Mouse (Mus musculus) neutrophil, adult 5-6 weeks (primary cell): ENCODE measurements around the gene Tagln2. TPM values are rescaled to one million over a fixed set of nuclear protein-coding genes. Genes with fewer than 3 reads are reported as not detected.

ENCODE experiments used
- ATAC-seq: fragments of 151-379, 151-347 bp; 2 replicates; pipeline ENCODE4 v1.8.0; 2017; ENCODE audit warnings: mild to moderate bottlenecking, moderate TSS enrichment; ENCODE audit not compliant: insufficient number of reproducible peaks, poor library complexity, low FRiP score, severe bottlenecking; ENCODE audit errors: extremely low read depth
- total RNA-seq: library from RNA; stranded (forward); fragments of 200-1000 nt; gene quantifications from 2 replicates; pipeline ENCODE4 v1.2.3, GENCODE M21; 2017

Tagln2 gene
- total RNA-seq, 1 experiment from 2014 or later: 181 TPM

DNA sequence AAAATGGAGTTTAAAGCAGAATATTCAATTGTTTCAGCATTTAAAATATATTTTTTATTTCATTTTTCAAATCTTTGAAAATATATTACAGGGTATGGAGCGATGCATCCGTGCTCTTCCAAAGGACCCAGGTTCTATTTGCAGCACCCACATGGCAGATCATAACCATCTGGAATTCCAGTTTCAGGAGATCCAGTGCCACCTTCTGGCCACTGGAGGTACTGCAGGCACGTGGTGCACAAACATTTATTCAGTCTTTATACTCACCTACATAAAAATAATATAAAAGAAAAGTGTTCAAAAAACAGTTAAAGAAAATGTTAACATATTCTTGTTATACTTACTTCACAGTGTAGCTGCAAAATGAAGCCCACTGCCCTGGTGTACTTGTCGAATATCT is 18.2 kb downstream of the Tagln2 start:
- no peak for ATAC-seq

DNA sequence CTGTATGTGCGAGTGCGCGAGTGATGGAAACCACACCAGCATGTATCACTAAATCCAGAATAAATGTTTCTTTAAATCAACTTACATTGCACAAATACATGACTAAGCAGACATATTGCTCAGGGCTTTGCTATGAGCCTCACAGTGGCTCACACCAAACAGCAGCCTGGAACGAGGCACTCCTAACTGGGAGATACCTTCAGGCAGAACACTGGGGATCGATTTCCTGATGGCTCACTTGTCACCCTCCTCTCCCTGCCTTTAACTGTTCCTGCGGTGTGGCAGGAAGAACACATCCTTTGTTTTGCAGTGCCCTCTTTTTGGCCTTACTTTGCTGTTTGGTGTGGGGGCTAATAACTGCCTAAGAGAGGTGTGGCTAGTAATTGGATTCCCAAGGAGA is 19.8 kb downstream of the Tagln2 start:
- ATAC-seq: no peak

DNA sequence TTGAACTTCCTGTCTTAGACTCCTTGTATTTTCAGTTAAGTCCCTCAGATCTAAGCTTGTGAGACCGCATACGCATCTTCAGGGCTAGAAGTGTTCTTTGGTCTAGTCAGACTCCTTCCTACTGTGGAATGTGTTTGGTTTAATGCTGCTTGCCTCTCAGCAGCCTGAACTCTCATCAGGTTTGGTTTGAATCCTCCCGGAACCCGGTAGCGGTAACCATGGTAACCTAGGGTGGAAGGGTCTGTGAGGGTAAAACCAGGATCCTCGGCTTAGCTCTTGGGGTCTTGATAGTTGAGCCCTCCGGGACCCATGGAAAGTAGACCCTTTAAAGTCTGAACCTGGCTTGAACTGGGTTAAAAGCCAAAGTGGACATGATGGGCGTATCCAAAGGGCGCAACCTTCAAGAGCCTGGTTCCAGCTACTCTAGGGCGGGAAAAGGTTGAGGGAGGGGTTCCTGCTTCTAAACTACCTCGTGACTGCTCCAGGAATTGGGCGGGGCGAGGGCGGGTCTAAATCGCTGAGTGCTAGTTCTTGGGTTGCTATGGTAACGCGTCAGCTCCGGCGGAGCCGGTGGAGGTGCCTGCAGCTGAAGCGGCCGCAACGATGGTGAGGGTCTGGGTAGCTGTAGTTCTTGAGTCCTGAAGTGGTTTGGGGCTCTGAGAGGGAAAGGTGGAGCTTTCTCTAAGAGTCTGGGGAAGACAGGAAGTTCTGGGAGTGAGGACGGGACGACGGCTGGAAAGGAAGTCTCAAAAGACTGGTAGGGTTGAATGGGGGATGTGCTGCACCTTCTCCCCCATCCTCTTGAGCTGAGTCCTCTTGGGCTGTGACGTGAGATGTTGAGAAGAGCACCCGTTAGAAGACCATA is 21.0 kb downstream of the Tagln2 start, which contains the start of gene Cfap45:
Gene Cfap45 (plus strand): TSS at position 226 of the 865 bp plus-strand sequence.
- peak; percentile 53 for ATAC-seq

DNA sequence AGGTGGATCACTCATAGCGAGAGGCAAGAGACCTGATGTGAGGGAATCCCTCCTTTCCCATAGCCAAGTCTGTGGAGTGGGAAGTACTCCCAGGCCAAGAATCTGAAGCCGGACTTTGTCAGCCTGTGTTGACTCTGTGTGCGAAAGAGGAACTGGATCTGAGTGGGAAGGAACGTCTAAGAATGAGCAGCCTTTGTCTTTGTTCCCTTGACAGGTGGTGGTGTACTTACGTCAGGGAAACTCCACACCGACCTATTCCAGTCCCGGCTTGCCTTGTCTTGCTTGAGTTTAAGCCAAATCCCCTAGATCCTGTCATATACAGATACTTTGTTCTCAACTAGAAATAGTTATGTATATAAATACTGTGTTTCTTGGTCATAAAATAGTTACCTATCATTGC is 22.7 kb downstream of the Tagln2 start:
- ATAC-seq: peak; percentile 43; the same call in 1 of the 2 replicates

DNA sequence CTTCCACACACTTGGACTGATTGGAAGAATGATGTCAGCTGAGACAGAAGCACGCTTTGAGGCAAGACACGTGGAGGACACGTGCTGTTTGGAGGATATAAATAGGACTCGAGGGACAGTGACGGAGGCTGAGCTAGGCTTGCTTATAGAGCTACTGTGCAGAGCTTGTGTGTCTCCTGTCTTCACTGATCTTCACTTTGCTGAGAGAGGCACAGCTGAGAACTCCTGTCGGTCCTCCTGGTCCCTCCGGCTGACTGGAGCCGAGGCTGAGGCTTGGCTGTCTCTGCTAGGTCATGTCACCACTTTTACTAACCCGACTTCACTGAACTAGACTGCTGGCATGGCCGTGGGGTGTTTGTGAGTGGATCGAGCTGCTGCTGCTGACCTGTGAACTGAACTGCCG is 23.9 kb downstream of the Tagln2 start:
- ATAC-seq: no peak

DNA sequence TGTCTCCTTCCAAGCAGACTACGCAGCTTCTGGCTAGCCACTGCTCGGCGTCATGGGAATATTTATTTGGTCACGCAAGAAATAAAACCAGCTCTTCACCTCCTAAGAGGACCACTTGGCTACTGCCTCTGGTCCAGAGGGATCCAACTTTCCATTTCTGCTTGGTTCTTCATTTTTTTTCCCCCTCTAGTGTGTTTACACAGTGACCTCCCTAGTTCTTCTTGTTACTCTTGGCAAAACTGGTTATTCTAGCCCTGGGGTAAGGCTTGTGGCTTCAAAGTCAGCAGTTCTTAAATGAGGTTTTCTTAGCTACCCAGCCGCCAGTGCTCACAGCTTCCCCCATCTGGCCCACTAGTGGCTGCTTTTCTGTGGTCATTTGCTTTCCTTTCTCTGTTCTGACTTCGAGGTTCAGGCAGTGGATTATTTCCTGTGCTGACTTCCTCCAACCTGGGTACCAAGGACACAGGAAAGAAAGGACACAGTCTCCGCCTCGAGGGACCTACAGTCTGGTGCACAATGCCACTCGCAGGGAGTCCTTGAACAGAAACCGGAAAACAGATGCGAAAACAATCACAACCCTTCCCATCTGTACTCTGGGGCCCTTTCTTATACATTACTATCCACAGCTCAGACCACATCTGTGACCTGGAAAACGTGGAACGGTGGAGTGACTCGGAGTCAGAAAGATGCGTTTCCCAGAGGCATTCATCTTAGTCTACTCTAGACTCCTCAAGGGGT is 25.3 kb downstream of the Tagln2 start:
- ATAC-seq: peak; percentile 43

DNA sequence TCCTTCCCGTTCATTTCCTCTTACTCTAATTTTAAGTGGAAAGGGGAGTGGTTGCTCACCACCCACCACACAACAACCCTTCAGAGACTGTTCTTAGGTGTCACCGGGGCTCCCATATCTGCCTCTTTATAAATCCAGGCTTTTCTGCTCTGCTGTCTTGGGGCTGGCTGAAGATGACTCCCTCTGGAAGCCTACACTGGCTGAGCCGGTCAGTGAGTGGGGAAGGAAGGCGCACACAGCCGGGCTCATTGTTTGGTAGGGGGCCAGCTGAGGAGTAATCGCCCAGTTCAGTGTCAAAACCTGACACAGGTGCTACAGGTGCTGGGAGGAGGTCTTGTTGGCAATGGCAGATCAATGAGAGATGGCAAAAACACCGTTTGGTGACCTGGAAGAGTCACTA is 26.1 kb downstream of the Tagln2 start:
- ATAC-seq: no peak

DNA sequence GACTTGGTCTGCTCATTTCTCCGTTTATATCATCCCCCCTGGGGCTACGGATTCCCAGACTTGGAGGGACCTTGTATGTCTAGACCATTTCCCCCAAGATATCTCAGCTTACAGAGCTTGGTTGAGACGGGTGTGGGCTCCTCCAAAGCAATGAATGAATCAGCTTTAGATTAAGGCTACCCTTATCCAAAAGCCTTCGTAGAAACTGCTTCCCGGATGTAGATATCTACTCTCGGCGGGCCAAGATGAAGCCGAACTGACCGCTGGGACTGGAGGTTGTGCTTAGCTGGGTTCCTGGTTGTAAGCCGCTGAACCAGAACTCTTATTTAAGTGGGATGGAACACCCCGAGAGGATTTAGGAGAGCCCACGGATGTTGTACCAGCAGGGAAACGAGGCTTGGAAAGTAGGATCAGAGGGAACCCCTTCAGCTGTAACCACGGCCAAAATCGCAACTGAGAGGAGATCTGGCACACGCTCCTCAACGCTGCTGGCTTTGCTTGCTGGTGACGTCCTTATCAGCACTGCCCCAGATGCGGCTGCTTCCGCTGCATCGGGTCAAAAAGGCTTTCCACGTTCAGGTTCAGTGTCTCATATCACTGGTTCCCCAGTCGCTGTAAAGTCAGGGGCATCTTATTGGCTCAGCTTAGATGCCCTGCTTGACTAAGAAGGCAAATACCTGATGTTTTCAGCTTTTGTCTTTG is 26.7 kb downstream of the Tagln2 start:
- ATAC-seq: peak; percentile 26

DNA sequence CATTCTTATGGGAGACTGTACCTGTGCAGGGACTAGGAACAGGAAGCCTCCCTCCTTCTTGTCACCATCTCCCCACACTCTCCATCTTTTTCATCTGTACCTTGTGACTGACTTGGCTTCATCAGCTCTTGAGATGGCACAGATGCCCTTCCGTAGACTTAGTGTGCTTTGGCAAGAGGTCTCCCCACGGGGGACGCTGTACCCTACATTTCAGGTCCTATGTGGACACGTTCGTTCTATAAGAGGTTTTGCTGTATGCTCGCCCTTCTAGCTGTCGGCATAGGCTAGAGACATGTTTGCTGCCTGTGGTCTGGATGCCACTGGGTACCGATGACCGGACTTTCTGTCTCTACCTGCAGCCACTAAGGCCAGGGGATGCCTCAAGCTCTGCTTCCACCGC is 27.6 kb downstream of the Tagln2 start:
- ATAC-seq: no peak

DNA sequence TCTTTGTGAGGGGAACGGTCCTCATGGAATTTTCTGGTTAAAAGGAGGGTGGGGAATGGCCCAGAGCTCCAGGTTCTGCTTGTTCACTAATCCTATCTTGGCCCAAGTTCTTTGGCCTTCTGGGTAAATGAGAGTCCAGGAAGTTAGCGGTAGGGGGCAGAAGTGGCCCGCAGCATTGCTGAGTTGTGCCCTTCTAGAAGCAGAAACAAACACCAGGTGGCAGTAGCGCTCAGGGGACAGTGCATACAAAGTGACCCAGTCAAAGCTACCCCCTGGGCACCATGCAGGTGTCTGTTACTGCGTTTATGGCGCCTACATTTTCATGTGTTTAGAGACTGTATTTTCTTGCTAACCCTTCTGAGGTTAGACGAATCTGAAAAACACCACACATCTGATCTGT is 28.9 kb downstream of the Tagln2 start:
- ATAC-seq: peak; percentile 92

DNA sequence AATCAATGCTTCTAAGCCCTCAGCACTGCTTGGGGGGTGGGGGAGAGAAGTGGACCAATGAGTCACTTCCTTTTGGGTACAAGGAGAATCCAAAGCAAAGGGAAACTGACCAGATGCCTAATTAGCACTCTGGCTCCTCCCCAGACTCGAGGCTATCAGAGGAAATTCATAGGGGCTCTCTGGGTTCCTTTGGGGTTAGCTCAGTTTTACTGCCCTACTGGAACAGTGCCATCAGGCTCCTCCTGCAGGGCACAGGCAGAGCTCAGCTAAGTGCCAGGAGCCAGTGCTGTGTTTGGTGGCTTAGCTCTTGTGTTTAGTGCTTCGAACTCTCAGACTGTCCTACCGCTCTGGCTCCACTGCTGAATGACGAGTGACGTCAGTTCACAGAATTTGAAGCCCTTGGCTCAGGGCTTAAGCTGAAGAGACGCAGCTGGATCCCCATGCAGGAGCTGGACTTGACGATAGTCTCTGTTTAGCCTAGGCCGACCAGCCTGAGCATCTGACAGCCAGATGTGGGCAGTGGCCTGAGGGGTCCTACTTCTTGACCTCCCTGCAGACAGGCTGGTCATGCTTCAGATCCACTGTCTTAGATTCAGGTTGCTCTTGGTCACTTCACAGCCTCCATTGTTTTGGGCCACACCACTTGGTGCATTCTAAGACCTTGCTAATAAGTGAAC is 30.8 kb downstream of the Tagln2 start:
- no peak for ATAC-seq

DNA sequence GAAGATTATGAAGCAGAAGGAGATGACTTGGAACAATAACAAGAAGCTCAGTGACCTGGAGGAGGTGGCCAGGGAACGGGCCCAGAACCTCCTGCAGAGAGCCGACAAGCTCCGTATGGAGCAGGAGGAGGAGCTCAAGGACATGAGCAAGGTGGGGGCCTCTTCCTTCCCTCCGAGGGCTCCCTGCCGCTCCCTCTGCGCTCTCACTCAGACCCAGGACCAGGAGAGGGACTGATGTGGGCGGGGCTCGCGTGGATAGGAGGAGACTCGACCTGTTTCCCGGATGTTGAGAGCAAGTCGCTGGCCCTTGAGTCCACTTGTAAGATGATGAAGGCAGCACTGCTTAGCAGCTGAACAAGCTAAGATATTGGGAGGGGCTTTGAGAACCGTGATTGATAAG is 32.7 kb downstream of the Tagln2 start:
- no peak for ATAC-seq

DNA sequence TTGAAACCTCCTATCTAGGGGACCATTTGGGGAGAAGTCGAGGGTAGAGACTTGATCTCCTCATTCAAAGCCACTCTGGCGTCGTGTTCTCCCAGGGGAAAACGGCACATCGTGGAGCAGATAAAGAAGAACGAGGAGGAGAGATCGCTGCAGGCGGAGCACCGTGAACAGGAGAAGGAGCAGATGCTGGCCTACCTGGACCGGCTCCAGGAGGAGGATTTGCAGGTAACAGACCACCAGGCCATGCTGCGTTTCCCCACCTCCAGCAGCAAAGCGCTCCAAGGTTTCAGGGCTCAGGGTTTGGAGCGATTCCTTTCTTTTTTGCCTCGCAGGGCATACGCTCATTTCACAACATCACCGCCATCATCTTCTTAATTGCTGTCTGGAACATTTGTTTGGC is 35.3 kb downstream of the Tagln2 start:
- no peak for ATAC-seq

DNA sequence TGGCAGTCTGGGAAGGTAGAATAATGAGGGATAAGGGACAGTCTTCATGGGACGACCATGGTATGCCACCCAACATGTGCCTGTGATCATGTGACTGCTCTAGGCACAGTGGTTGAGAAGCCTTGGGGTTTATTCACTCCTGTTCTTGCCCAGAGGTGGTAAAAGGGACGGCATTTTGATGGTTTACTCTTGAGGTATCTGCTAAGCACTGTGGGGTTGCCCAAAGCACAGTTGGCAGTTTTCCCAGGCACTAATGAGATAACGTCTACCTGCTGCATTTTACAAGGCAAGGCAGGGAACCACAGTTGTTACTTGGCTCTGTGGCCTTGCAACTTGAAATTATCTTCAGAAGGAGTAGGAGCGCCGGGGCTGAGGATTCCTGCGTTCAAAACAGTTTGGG is 40.0 kb downstream of the Tagln2 start:
- no peak for ATAC-seq

DNA sequence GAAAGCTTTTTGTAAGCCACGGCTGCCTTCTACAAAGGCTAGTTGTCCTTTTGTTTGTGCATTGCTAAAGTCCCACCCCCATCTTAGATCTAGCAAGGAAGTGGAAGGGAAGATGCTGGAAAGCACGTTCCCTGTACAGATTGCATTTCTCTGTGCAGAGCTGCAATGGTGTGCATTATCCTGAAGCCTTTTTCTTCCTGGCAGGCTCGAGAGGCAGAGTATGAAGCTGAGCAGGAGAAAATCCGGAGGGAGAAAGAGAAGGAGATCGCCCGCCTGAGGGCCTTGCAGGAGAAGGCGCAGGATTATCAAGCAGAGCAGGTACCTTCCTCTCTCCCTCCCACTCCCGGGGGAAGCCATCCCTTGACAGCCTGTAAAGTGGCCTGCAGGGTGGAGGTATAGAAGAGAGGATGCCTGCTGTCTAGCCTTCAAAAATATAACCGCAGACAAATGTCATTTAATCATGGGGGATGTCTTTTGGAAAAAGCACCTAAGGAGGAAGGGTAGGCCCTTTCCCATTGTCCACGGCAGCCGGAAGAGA is 40.5 kb downstream of the Tagln2 start:
- ATAC-seq: no peak

DNA sequence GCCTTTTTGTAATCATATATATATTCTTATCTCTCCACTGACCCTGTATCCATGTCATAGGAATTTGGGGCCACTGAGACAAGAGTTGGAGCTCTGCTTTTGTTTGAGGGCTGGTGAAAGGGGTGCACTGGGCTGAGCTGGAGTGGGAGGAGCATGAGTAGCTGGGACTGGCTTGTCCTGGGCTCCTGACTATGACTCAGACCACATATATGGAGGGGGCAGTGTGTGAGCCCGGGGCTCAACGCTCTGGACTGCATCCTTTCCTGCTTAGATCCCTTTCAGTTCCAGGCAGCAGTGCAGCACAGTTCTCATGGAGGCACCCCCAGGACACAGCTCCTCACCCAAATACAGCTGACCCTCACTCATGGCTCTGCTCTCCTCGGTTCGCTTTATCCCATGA is 46.2 kb downstream of the Tagln2 start:
- no peak for ATAC-seq

DNA sequence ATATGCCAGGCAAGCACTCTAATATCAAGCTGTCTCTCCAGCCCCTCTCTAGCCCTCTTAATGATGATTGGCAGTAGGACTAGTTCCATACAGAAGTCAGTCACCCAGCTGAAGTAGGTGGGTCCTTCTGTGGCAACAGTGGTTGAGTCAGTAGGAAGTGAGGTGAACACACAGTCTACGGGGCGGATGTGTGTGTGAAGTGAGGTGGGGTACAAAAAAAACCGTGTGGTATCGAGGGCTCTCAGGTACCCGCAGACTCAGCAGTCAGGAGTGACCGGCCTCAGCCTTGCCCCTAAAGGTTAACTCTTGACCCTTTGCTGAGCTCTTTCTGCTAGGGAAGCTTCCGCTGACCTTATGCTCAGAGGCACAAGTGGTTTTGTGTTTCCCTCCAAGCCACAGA is 48.7 kb downstream of the Tagln2 start:
- peak; percentile 69 for ATAC-seq

DNA sequence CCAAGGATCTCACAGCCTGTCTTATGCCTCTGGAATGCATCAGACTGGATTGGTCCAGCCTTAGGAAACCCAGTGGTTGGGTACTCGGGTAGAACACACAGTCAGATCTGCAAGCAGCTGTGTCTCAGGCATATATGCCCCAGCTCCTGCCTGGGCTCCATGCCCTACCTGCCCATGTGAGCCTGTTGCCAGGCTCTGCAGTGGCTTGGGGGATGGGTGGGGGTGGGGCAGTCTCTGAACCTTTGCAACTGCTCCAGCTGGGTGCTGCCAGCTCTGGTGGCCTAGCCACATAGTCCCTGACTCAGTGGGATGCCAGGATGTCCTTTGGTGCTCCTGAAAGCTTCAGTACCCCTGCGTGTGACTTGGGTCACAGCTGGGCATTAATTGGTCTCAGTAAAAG is 49.5 kb downstream of the Tagln2 start:
- ATAC-seq: no peak

DNA sequence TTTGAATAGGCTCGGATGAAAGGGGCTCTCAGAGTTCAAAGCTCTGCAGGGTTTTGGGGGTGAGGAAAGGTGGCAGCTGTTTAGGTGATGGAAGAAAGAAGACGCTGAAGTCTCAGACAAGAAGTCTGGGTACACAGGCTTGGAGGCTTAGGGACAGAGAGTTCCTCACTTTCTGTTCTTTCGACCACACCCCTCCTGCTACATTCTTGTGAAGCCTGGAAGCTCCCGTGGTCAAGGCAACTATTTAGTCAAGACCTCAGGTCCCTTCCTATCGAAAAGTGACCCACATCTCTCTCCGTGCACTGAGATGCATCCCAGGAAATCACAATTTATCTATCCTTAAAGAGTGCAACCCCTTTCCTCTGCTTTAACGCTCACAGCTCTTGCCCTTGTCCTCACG is 49.9 kb downstream of the Tagln2 start:
- no peak for ATAC-seq
